Mouse (Mus musculus) lung, adult 2 months (tissue): Measurements from ENCODE around the gene Gm49380.

Experiments used
- CTCF ChIP-seq: fragments of 200-500 bp; IDR thresholded peaks from 2 replicates; pipeline ENCODE4 v1.5.1; 2011; ENCODE audit warnings: mild to moderate bottlenecking, low read length, control low read depth; ENCODE audit not compliant: insufficient read depth
- POLR2A ChIP-seq: fragments of 200-500 bp; IDR thresholded peaks from 2 replicates; pipeline ENCODE4 v1.6.1; 2011; ENCODE audit warnings: low read depth, mild to moderate bottlenecking, control low read depth, low read length, borderline replicate concordance; ENCODE audit errors: extremely low read depth

GRCm38 (mm10) chr9:44109360-44110095, 3.8 kb downstream of the Gm49380 start:
- TF ChIP-seq CTCF = peak; percentile 79
- no peak for TF ChIP-seq POLR2A
